Mouse (Mus musculus): ENCODE data around the gene Rhox3a2. TPM values are rescaled to one million over a fixed set of nuclear protein-coding genes. Genes with fewer than 3 reads are reported as not detected.
"Not testable (repeated sequence)": the region's sequence is repeated elsewhere in the genome, so short reads cannot be mapped to it uniquely, and the experiment has no call there.

Rhox3a2 gene
- total RNA-seq (2017): not detected in 3 replicates

- not testable (repeated sequence) for ATAC-seq (replicated peaks; ENCODE audit: insufficient number of reproducible peaks, low FRiP score, low TSS enrichment, poor library complexity, severe bottlenecking)
These were observed at the start of gene Rhox3a2 for GRCm38 (mm10) chrX:37379728-37380127. Gene Rhox3a2, plus strand, starts transcription at chrX:37380028.

GRCm38 (mm10) chrX:37390548-37390947 lies 10.7 kb downstream of the Rhox3a2 start, which contains the start of gene Rhox4a2:
Gene Rhox4a2, plus strand, starts transcription at chrX:37390848.
- ATAC-seq (replicated peaks; ENCODE audit: insufficient number of reproducible peaks, low FRiP score, low TSS enrichment, poor library complexity, severe bottlenecking): not testable (repeated sequence)

- ATAC-seq (replicated peaks; ENCODE audit: insufficient number of reproducible peaks, low FRiP score, low TSS enrichment, poor library complexity, severe bottlenecking): not testable (repeated sequence)
These were observed 31.9 kb downstream of the Rhox3a2 start, which contains the start of gene Rhox2b for GRCm38 (mm10) chrX:37411767-37412166. Gene Rhox2b, plus strand, starts transcription at chrX:37412067.

GRCm38 (mm10) chrX:37432194-37432593 lies 52.4 kb downstream of the Rhox3a2 start, which contains the start of gene Rhox4b:
Gene Rhox4b, plus strand, starts transcription at chrX:37432494.
- not testable (repeated sequence) for ATAC-seq (replicated peaks; ENCODE audit: insufficient number of reproducible peaks, low FRiP score, low TSS enrichment, poor library complexity, severe bottlenecking)

Other genes with a start within 250 kb of the Rhox3a2 start
- gene Akap14, start 211.2 kb upstream of the Rhox3a2 start, total RNA-seq (2017): not detected in 3 replicates
- gene Ndufa1, start 188.9 kb upstream of the Rhox3a2 start, total RNA-seq (2017): 127 to 140 TPM (median 128 TPM) in 3 replicates
- 0.29 to 2.1 TPM (median 2.0 TPM) in 3 replicates for gene Rnf113a1, start 188.8 kb upstream of the Rhox3a2 start, total RNA-seq (2017)
- not detected in 3 replicates for gene Gm9, start 169.0 kb upstream of the Rhox3a2 start, total RNA-seq (2017)
- gene Rhox1, start 157.8 kb upstream of the Rhox3a2 start, total RNA-seq (2017): not detected in 3 replicates
- not detected in 3 replicates for gene Rhox2a, start 135.1 kb upstream of the Rhox3a2 start, total RNA-seq (2017)
- not detected in 3 replicates for gene Rhox3a, start 130.1 kb upstream of the Rhox3a2 start, total RNA-seq (2017)
- not detected in 3 replicates for gene Rhox4a, start 114.7 kb upstream of the Rhox3a2 start, total RNA-seq (2017)
- gene Rhox4a2, start 10.8 kb downstream of the Rhox3a2 start, total RNA-seq (2017): 0.58 TPM in 1 of 3 replicates, not detected in the others
- gene Rhox2b, start 32.0 kb downstream of the Rhox3a2 start, total RNA-seq (2017): not detected in 3 replicates
- not detected in 3 replicates for gene Rhox4b, start 52.5 kb downstream of the Rhox3a2 start, total RNA-seq (2017)
- not detected in 3 replicates for gene Rhox2c, start 73.7 kb downstream of the Rhox3a2 start, total RNA-seq (2017)
- gene Rhox3c, start 78.6 kb downstream of the Rhox3a2 start, total RNA-seq (2017): not detected in 3 replicates
- gene Rhox4c, start 100.3 kb downstream of the Rhox3a2 start, total RNA-seq (2017): not detected in 3 replicates
- not detected in 3 replicates for gene Rhox2d, start 113.4 kb downstream of the Rhox3a2 start, total RNA-seq (2017)
- gene Rhox4d, start 134.3 kb downstream of the Rhox3a2 start, total RNA-seq (2017): not detected in 3 replicates
- not detected in 3 replicates for gene Rhox2e, start 150.4 kb downstream of the Rhox3a2 start, total RNA-seq (2017)
- not detected in 3 replicates for gene Rhox3e, start 162.0 kb downstream of the Rhox3a2 start, total RNA-seq (2017)
- gene Rhox4e, start 177.4 kb downstream of the Rhox3a2 start, total RNA-seq (2017): not detected in 3 replicates
- gene Rhox2f, start 191.4 kb downstream of the Rhox3a2 start, total RNA-seq (2017): not detected in 3 replicates
- not detected in 3 replicates for gene Rhox3f, start 201.0 kb downstream of the Rhox3a2 start, total RNA-seq (2017)
- gene Rhox4f, start 227.7 kb downstream of the Rhox3a2 start, total RNA-seq (2017): not detected in 3 replicates
- not detected in 3 replicates for gene Rhox3g, start 248.6 kb downstream of the Rhox3a2 start, total RNA-seq (2017)